Mouse (Mus musculus) olfactory bulb, adult 2 months (tissue): ENCODE measurements around the gene Amdhd2. TPM values are rescaled to one million over a fixed set of nuclear protein-coding genes. Genes with fewer than 3 reads are reported as not detected.

Source experiments
- H3K27ac ChIP-seq: fragments of 200-500 bp; 2 replicates; pipeline ENCODE4 v1.5.1; 2012; ENCODE audit warnings: low read depth, low read length; ENCODE audit not compliant: insufficient read depth
- H3K4me1 ChIP-seq: fragments of 200-500 bp; 2 replicates; pipeline ENCODE4 v1.6.1; 2012; ENCODE audit warnings: low read length; ENCODE audit not compliant: control insufficient read depth, insufficient read depth
- H3K4me3 ChIP-seq: fragments of 200-500 bp; 2 replicates; pipeline ENCODE4 v1.5.1; 2012; ENCODE audit warnings: mild to moderate bottlenecking, low read depth, low read length, moderate library complexity; ENCODE audit not compliant: insufficient read depth
- CTCF ChIP-seq: fragments of 200-500 bp; IDR thresholded peaks from 2 replicates; pipeline ENCODE4 v1.5.1; 2012; ENCODE audit warnings: low read depth, mild to moderate bottlenecking, low read length, moderate library complexity; ENCODE audit not compliant: insufficient read depth
- POLR2A ChIP-seq: fragments of 200-500 bp; IDR thresholded peaks from 2 replicates; pipeline ENCODE4 v1.6.1; 2012; ENCODE audit warnings: mild to moderate bottlenecking, low read depth, low read length, moderate library complexity; ENCODE audit not compliant: insufficient read depth
- whole genome bisulfite sequencing: fragments of 180-500 bp; shearing (Covaris S2); methylation state at CpG from one replicate; pipeline ENCODE4 v1.1.7; 2018; 5-methylcytosine and 5-hydroxymethylcytosine counted together
- polyA plus RNA-seq: library from polyadenylated mRNA; stranded (reverse); fragments of >200 nt; gene quantifications from 2 replicates; pipeline ENCODE4 v1.2.4, GENCODE M21; 2012; ENCODE audit warnings: low replicate concordance; ENCODE audit not compliant: missing spikeins, insufficient read depth, insufficient read length

Amdhd2 gene
- polyA plus RNA-seq, 1 experiment, result not detected

GRCm38 (mm10) chr17:24207768-24208640 is 44.4 kb upstream of the Amdhd2 start:
- H3K27ac ChIP-seq, result no peak overlapping the region; the same call in 1 of the 2 replicates
- H3K4me1 ChIP-seq, result peaks cover 61% of the 10 kb centered on the region
- TF ChIP-seq POLR2A (no peak), CTCF (no peak)
- H3K4me3 ChIP-seq, result peak overlapping the region; percentile 56
- 66% methylated on average over 34 of the region's 34 CpGs for WGBS

- TF ChIP-seq POLR2A (peak; percentile 32; the same call in 1 of the 2 replicates), CTCF (no peak)
- H3K27ac ChIP-seq, result peak overlapping the region; percentile 65
- peaks cover 61% of the 10 kb centered on the region for H3K4me1 ChIP-seq
- 5% methylated on average over 62 of the region's 62 CpGs for WGBS
- H3K4me3 ChIP-seq, result peak overlapping the region; percentile 72
Measured at GRCm38 (mm10) chr17:24206451-24207351, 43.1 kb upstream of the Amdhd2 start.

- 8% methylated on average over 15 of the region's 15 CpGs for WGBS
- Histone ChIP-seq H3K4me1 (peaks cover 55% of the 10 kb centered on the region), H3K27ac (peak overlapping the region; percentile 54; the same call in 1 of the 2 replicates), H3K4me3 (peak overlapping the region; percentile 72)
- no peak for TF ChIP-seq POLR2A
- no peak for TF ChIP-seq CTCF
Measured at GRCm38 (mm10) chr17:24205908-24206361, 42.4 kb upstream of the Amdhd2 start.

GRCm38 (mm10) chr17:24205284-24205888 is 41.8 kb upstream of the Amdhd2 start, which contains the start of gene Tbc1d24:
Gene Tbc1d24, minus strand, starts transcription at chr17:24205562.
- Histone ChIP-seq H3K4me3 (peak within 1 kb of the TSS; percentile 72), H3K27ac (peak within 1 kb of the TSS; percentile 65), H3K4me1 (peaks cover 52% of the 10 kb centered on the region)
- TF ChIP-seq POLR2A (peak; percentile 75), CTCF (no peak)
- WGBS, result under 1% methylated on average over 65 of the region's 65 CpGs

GRCm38 (mm10) chr17:24204846-24205245 is 41.3 kb upstream of the Amdhd2 start:
- H3K4me1 ChIP-seq, result peaks cover 55% of the 10 kb centered on the region
- H3K4me3 ChIP-seq, result peak overlapping the region; percentile 72
- 4% methylated on average over 7 of the region's 7 CpGs for WGBS
- H3K27ac ChIP-seq, result no peak overlapping the region
- TF ChIP-seq CTCF (no peak), POLR2A (no peak)

- Histone ChIP-seq H3K27ac (no peak overlapping the region), H3K4me1 (peaks cover 57% of the 10 kb centered on the region)
Measured at GRCm38 (mm10) chr17:24203611-24204534, 40.3 kb upstream of the Amdhd2 start.

GRCm38 (mm10) chr17:24203068-24203467 is 39.5 kb upstream of the Amdhd2 start:
- TF ChIP-seq CTCF (no peak), POLR2A (no peak)
- 58% methylated on average over 4 of the region's 4 CpGs for WGBS
- H3K4me1 ChIP-seq, result peaks cover 49% of the 10 kb centered on the region

More at GRCm38 (mm10) chr17:24203611-24204534, 40.3 kb upstream of the Amdhd2 start:
- H3K4me3 ChIP-seq, result no peak overlapping the region
- TF ChIP-seq POLR2A (no peak), CTCF (no peak)
- 65% methylated on average over 3 of the region's 3 CpGs for WGBS

More at GRCm38 (mm10) chr17:24203068-24203467, 39.5 kb upstream of the Amdhd2 start:
- no peak overlapping the region for H3K27ac ChIP-seq
- no peak overlapping the region for H3K4me3 ChIP-seq
